Mouse (Mus musculus): Measurements from ENCODE around the gene Plbd2. TPM values are rescaled to one million over a fixed set of nuclear protein-coding genes. Genes with fewer than 3 reads are reported as not detected.
"Not testable (repeated sequence)": the region's sequence is repeated elsewhere in the genome, so short reads cannot be mapped to it uniquely, and the experiment has no call there.

The Plbd2 gene
- total RNA-seq, 1 experiment from 2014 or later, result 8.9 TPM

- no peak for ATAC-seq (replicated peaks; ENCODE audit: insufficient number of reproducible peaks, low FRiP score, low TSS enrichment, poor library complexity, severe bottlenecking)
These were observed 9.6 kb upstream of the Plbd2 start for GRCm38 (mm10) chr5:120512911-120513555.

- peak; percentile 51 for ATAC-seq (replicated peaks; ENCODE audit: insufficient number of reproducible peaks, low FRiP score, low TSS enrichment, poor library complexity, severe bottlenecking)
These were observed 8.3 kb upstream of the Plbd2 start for GRCm38 (mm10) chr5:120511643-120512220.

- peak; percentile 74 for ATAC-seq (replicated peaks; ENCODE audit: insufficient number of reproducible peaks, low FRiP score, low TSS enrichment, poor library complexity, severe bottlenecking)
These were observed 7.7 kb upstream of the Plbd2 start, which contains the start of gene Slc8b1 for GRCm38 (mm10) chr5:120510982-120511642. Gene Slc8b1, plus strand, starts transcription at chr5:120511168.

GRCm38 (mm10) chr5:120507311-120507710 is 3.9 kb upstream of the Plbd2 start:
- no peak for ATAC-seq (replicated peaks; ENCODE audit: insufficient number of reproducible peaks, low FRiP score, low TSS enrichment, poor library complexity, severe bottlenecking)

- no peak for ATAC-seq (replicated peaks; ENCODE audit: insufficient number of reproducible peaks, low FRiP score, low TSS enrichment, poor library complexity, severe bottlenecking)
These were observed 3.1 kb upstream of the Plbd2 start for GRCm38 (mm10) chr5:120506490-120506889.

GRCm38 (mm10) chr5:120505781-120506180 is 2.4 kb upstream of the Plbd2 start:
- ATAC-seq (replicated peaks; ENCODE audit: insufficient number of reproducible peaks, low FRiP score, low TSS enrichment, poor library complexity, severe bottlenecking), result no peak

GRCm38 (mm10) chr5:120505368-120505767 is 1.9 kb upstream of the Plbd2 start:
- ATAC-seq (replicated peaks; ENCODE audit: insufficient number of reproducible peaks, low FRiP score, low TSS enrichment, poor library complexity, severe bottlenecking), result peak; percentile 77

- no peak for ATAC-seq (replicated peaks; ENCODE audit: insufficient number of reproducible peaks, low FRiP score, low TSS enrichment, poor library complexity, severe bottlenecking)
These were observed 716 bp downstream of the Plbd2 start for GRCm38 (mm10) chr5:120502675-120503143.

- ATAC-seq (replicated peaks; ENCODE audit: insufficient number of reproducible peaks, low FRiP score, low TSS enrichment, poor library complexity, severe bottlenecking), result no peak
These were observed 1.2 kb downstream of the Plbd2 start for GRCm38 (mm10) chr5:120502147-120502621.

GRCm38 (mm10) chr5:120500609-120501008 is 2.8 kb downstream of the Plbd2 start:
- ATAC-seq (replicated peaks; ENCODE audit: insufficient number of reproducible peaks, low FRiP score, low TSS enrichment, poor library complexity, severe bottlenecking), result not testable (repeated sequence)

- ATAC-seq (replicated peaks; ENCODE audit: insufficient number of reproducible peaks, low FRiP score, low TSS enrichment, poor library complexity, severe bottlenecking), result no peak
These were observed 4.2 kb downstream of the Plbd2 start for GRCm38 (mm10) chr5:120499202-120499601.

GRCm38 (mm10) chr5:120497071-120497470 is 6.4 kb downstream of the Plbd2 start:
- ATAC-seq (replicated peaks; ENCODE audit: insufficient number of reproducible peaks, low FRiP score, low TSS enrichment, poor library complexity, severe bottlenecking), result no peak

- ATAC-seq (replicated peaks; ENCODE audit: insufficient number of reproducible peaks, low FRiP score, low TSS enrichment, poor library complexity, severe bottlenecking), result no peak
These were observed 7.7 kb downstream of the Plbd2 start for GRCm38 (mm10) chr5:120495703-120496226.

GRCm38 (mm10) chr5:120495064-120495702 is 8.2 kb downstream of the Plbd2 start:
- ATAC-seq (replicated peaks; ENCODE audit: insufficient number of reproducible peaks, low FRiP score, low TSS enrichment, poor library complexity, severe bottlenecking), result no peak

GRCm38 (mm10) chr5:120493873-120494395 is 9.5 kb downstream of the Plbd2 start:
- no peak for ATAC-seq (replicated peaks; ENCODE audit: insufficient number of reproducible peaks, low FRiP score, low TSS enrichment, poor library complexity, severe bottlenecking)

GRCm38 (mm10) chr5:120493440-120493839 is 10.0 kb downstream of the Plbd2 start:
- no peak for ATAC-seq (replicated peaks; ENCODE audit: insufficient number of reproducible peaks, low FRiP score, low TSS enrichment, poor library complexity, severe bottlenecking)

GRCm38 (mm10) chr5:120492437-120492836 is 11.0 kb downstream of the Plbd2 start:
- no peak for ATAC-seq (replicated peaks; ENCODE audit: insufficient number of reproducible peaks, low FRiP score, low TSS enrichment, poor library complexity, severe bottlenecking)

GRCm38 (mm10) chr5:120490679-120491192 is 12.7 kb downstream of the Plbd2 start:
- ATAC-seq (replicated peaks; ENCODE audit: insufficient number of reproducible peaks, low FRiP score, low TSS enrichment, poor library complexity, severe bottlenecking), result no peak

- no peak for ATAC-seq (replicated peaks; ENCODE audit: insufficient number of reproducible peaks, low FRiP score, low TSS enrichment, poor library complexity, severe bottlenecking)
These were observed 15.6 kb downstream of the Plbd2 start for GRCm38 (mm10) chr5:120487844-120488243.
